Mouse (Mus musculus) brain, adult 2 months (tissue): Measurements from ENCODE around the gene Vip.

ENCODE experiments used
- DNase-seq: peaks from one replicate; pipeline ENCODE4 v3.0.0; 2011; ENCODE audit warnings: low read depth, low spot score

Vip gene

GRCm38 (mm10) chr10:5639112-5639511 is at the start of gene Vip:
Vip (plus strand) TSS chr10:5639218.
- no peak for DNase-seq

- DNase-seq = no peak
Measured at GRCm38 (mm10) chr10:5591061-5591460, 48.0 kb upstream of the Vip start.

- no peak for DNase-seq
Measured at GRCm38 (mm10) chr10:5591996-5592395, 47.0 kb upstream of the Vip start.

GRCm38 (mm10) chr10:5593464-5593863 is 45.6 kb upstream of the Vip start, which contains the start of gene Myct1:
Myct1 (plus strand) TSS chr10:5593775.
- DNase-seq = no peak

GRCm38 (mm10) chr10:5594457-5594856 is 44.6 kb upstream of the Vip start:
- no peak for DNase-seq

GRCm38 (mm10) chr10:5596559-5596958 is 42.5 kb upstream of the Vip start:
- no peak for DNase-seq

- peak; percentile 76 for DNase-seq
Measured at GRCm38 (mm10) chr10:5600123-5600522, 38.9 kb upstream of the Vip start.

GRCm38 (mm10) chr10:5603512-5603911 is 35.5 kb upstream of the Vip start:
- no peak for DNase-seq

GRCm38 (mm10) chr10:5604371-5604770 is 34.6 kb upstream of the Vip start:
- no peak for DNase-seq

- DNase-seq = no peak
Measured at GRCm38 (mm10) chr10:5608874-5609273, 30.1 kb upstream of the Vip start.

- no peak for DNase-seq
Measured at GRCm38 (mm10) chr10:5615186-5616040, 23.6 kb upstream of the Vip start.

- no peak for DNase-seq
Measured at GRCm38 (mm10) chr10:5626268-5626667, 12.8 kb upstream of the Vip start.

GRCm38 (mm10) chr10:5633672-5634200 is 5.3 kb upstream of the Vip start:
- DNase-seq = peak; percentile 68

GRCm38 (mm10) chr10:5634336-5634735 is 4.7 kb upstream of the Vip start:
- DNase-seq = peak; percentile 80

- DNase-seq = peak; percentile 15
Measured at GRCm38 (mm10) chr10:5637322-5637721, 1.7 kb upstream of the Vip start.

GRCm38 (mm10) chr10:5681275-5681674 is 42.3 kb downstream of the Vip start:
- DNase-seq = no peak

- no peak for DNase-seq
Measured at GRCm38 (mm10) chr10:5685608-5686007, 46.6 kb downstream of the Vip start.

- no peak for DNase-seq
Measured at GRCm38 (mm10) chr10:5694351-5694750, 55.3 kb downstream of the Vip start.
